Mouse (Mus musculus) brain, adult 2 months (tissue): ENCODE results near the gene Olfr1037.
"Not testable (repeated sequence)": the region's sequence is repeated elsewhere in the genome, so short reads cannot be mapped to it uniquely, and the experiment has no call there.

ENCODE experiments used
- DNase-seq: peaks from one replicate; pipeline ENCODE4 v3.0.0; 2011; ENCODE audit warnings: low read depth, low spot score

Gene Olfr1037

GRCm38 (mm10) chr2:86087285-86087684 lies at the start of gene Olfr1037:
TSS of gene Olfr1037 (minus strand) at chr2:86087385.
- DNase-seq, result no peak

- DNase-seq, result no peak
Measured at GRCm38 (mm10) chr2:86135828-86136227, 48.6 kb upstream of the Olfr1037 start, which contains the start of gene Olfr1039. TSS of gene Olfr1039 (minus strand) at chr2:86135928.

- not testable (repeated sequence) for DNase-seq
Measured at GRCm38 (mm10) chr2:86080478-86080877, 6.7 kb downstream of the Olfr1037 start.

- DNase-seq, result not testable (repeated sequence)
Measured at GRCm38 (mm10) chr2:86073692-86074091, 13.5 kb downstream of the Olfr1037 start, which contains the start of gene Olfr1036. TSS of gene Olfr1036 (plus strand) at chr2:86073992.

GRCm38 (mm10) chr2:86070189-86070588 lies 17.0 kb downstream of the Olfr1037 start:
- no peak for DNase-seq

- DNase-seq, result not testable (repeated sequence)
Measured at GRCm38 (mm10) chr2:86063766-86064165, 23.4 kb downstream of the Olfr1037 start.

GRCm38 (mm10) chr2:86050777-86051176 lies 36.4 kb downstream of the Olfr1037 start:
- not testable (repeated sequence) for DNase-seq

- DNase-seq, result no peak
Measured at GRCm38 (mm10) chr2:86045561-86045960, 41.6 kb downstream of the Olfr1037 start, which contains the start of gene Olfr1034. TSS of gene Olfr1034 (plus strand) at chr2:86045861.
